Mouse (Mus musculus) myocyte (in vitro differentiated cells): ENCODE results near the gene Mmp1b. TPM values are rescaled to one million over a fixed set of nuclear protein-coding genes. Genes with fewer than 3 reads are reported as not detected.

Experiments used
- H3K27me3 ChIP-seq: one replicate; pipeline ENCODE4 v1.6.1; 2011; ENCODE audit not compliant: control insufficient read depth, insufficient read depth, insufficient read length
- H3K36me3 ChIP-seq: one replicate; pipeline ENCODE4 v1.6.1; 2011; ENCODE audit not compliant: control insufficient read depth, insufficient read depth
- H3K4me2 ChIP-seq: one replicate; pipeline ENCODE4 v1.6.1; 2011; ENCODE audit warnings: low read depth, control low read depth
- H3K4me3 ChIP-seq: one replicate; pipeline ENCODE4 v1.5.1; 2011; ENCODE audit warnings: mild to moderate bottlenecking, control low read depth, moderate library complexity
- H3K79me2 ChIP-seq: one replicate; pipeline ENCODE4 v1.6.1; 2011; ENCODE audit not compliant: control insufficient read depth, insufficient read depth
- H3ac ChIP-seq: one replicate; pipeline ENCODE4 v1.6.1; 2011; ENCODE audit not compliant: control insufficient read depth, insufficient read length
- CEBPB ChIP-seq: IDR thresholded peaks from 2 replicates; pipeline ENCODE4 v1.6.1; 2011; ENCODE audit warnings: mild to moderate bottlenecking, moderate library complexity; ENCODE audit not compliant: poor library complexity, insufficient read depth, severe bottlenecking
- E2F4 ChIP-seq: IDR thresholded peaks from one replicate; pipeline ENCODE4 v1.6.1; 2011; ENCODE audit warnings: mild to moderate bottlenecking, control low read depth, moderate library complexity; ENCODE audit not compliant: insufficient read depth
- MAX ChIP-seq: IDR thresholded peaks from one replicate; pipeline ENCODE4 v1.6.1; 2011; ENCODE audit warnings: low read depth, mild to moderate bottlenecking, control low read depth
- MYOD1 ChIP-seq, 3 experiments: IDR thresholded peaks; one replicate each; pipeline ENCODE4 v1.6.1; 2011; ENCODE audit warnings: control low read depth in 2 of 3, low read depth in 2 of 3, mild to moderate bottlenecking in 2 of 3, moderate library complexity in 1 of 3; ENCODE audit not compliant: insufficient read length in 2 of 3, control insufficient read depth in 1 of 3
- MYOG ChIP-seq, 3 experiments: IDR thresholded peaks; one replicate each; pipeline ENCODE4 v1.6.1; 2011; ENCODE audit warnings: control low read depth in 2 of 3, low read depth in 2 of 3, mild to moderate bottlenecking in 2 of 3; ENCODE audit not compliant: insufficient read length in 2 of 3, control insufficient read depth in 1 of 3, insufficient read depth in 1 of 3
- POLR2A ChIP-seq: IDR thresholded peaks from one replicate; pipeline ENCODE4 v1.6.1; 2011; ENCODE audit warnings: low read depth, mild to moderate bottlenecking, control low read depth, moderate library complexity; ENCODE audit not compliant: insufficient read length
- POLR2AphosphoS2 ChIP-seq: IDR thresholded peaks from one replicate; pipeline ENCODE4 v1.6.1; 2011; ENCODE audit warnings: low read depth, control low read depth; ENCODE audit not compliant: insufficient read length
- REST ChIP-seq: IDR thresholded peaks from one replicate; pipeline ENCODE4 v1.6.1; 2011; ENCODE audit warnings: mild to moderate bottlenecking, control low read depth, moderate library complexity; ENCODE audit not compliant: insufficient read depth, insufficient read length
- SRF ChIP-seq: IDR thresholded peaks from one replicate; pipeline ENCODE4 v1.6.1; 2011; ENCODE audit warnings: low read depth; ENCODE audit not compliant: control insufficient read depth, insufficient read length
- TCF12 ChIP-seq: IDR thresholded peaks from one replicate; pipeline ENCODE4 v1.6.1; 2011; ENCODE audit warnings: mild to moderate bottlenecking, control low read depth; ENCODE audit not compliant: poor library complexity, insufficient read depth, severe bottlenecking
- TCF3 ChIP-seq: IDR thresholded peaks from one replicate; pipeline ENCODE4 v1.6.1; 2011; ENCODE audit warnings: low read depth, control low read depth; ENCODE audit not compliant: insufficient read length
- USF1 ChIP-seq: IDR thresholded peaks from one replicate; pipeline ENCODE4 v1.6.1; 2011; ENCODE audit warnings: low read depth, mild to moderate bottlenecking, control low read depth, moderate library complexity
- polyA plus RNA-seq: library from polyadenylated mRNA; unstranded; fragments of >200 nt; fragmentation: generic; extraction: Trizol; gene quantifications from one replicate; pipeline ENCODE4 v1.2.1, GENCODE M21; 2012; ENCODE audit warnings: missing spikeins

Mmp1b gene
- polyA plus RNA-seq, 1 experiment, result not detected

- no peak overlapping the region for H3K4me3 ChIP-seq
- H3ac ChIP-seq, result no peak overlapping the region
- no peaks in the 10 kb centered on the region for H3K79me2 ChIP-seq
- H3K4me2 ChIP-seq, result no peak overlapping the region
- no peaks in the 10 kb centered on the region for H3K36me3 ChIP-seq
- no peak for TF ChIP-seq SRF
- no peak for TF ChIP-seq MAX
- no peak for TF ChIP-seq CEBPB
- TF ChIP-seq MYOG (IDR thresholded peaks at IDR 0.05; ENCODE audit: control insufficient read depth in 1 of 3, insufficient read depth in 1 of 3, insufficient read length in 2 of 3, low read depth in 2 of 3), result no peak
- TF ChIP-seq TCF3, result no peak
- no peak for TF ChIP-seq USF1
- H3K27me3 ChIP-seq, result no peaks in the 10 kb centered on the region
Measured at GRCm38 (mm10) chr9:7336740-7337483, 50.9 kb downstream of the Mmp1b start.

GRCm38 (mm10) chr9:7335766-7336680 is 51.8 kb downstream of the Mmp1b start:
- H3K36me3 ChIP-seq, result no peaks in the 10 kb centered on the region
- H3K4me3 ChIP-seq, result no peak overlapping the region
- no peak overlapping the region for H3K4me2 ChIP-seq
- H3K27me3 ChIP-seq, result no peaks in the 10 kb centered on the region
- H3ac ChIP-seq, result no peak overlapping the region
- TF ChIP-seq MYOD1 (IDR thresholded peaks at IDR 0.05; ENCODE audit: control insufficient read depth in 1 of 3, insufficient read length in 2 of 3, low read depth in 2 of 3) (no peak), TCF12 (no peak), POLR2A (no peak), TCF3 (no peak), MYOG (IDR thresholded peaks at IDR 0.05; ENCODE audit: control insufficient read depth in 1 of 3, insufficient read depth in 1 of 3, insufficient read length in 2 of 3, low read depth in 2 of 3) (no peak)
- no peaks in the 10 kb centered on the region for H3K79me2 ChIP-seq

GRCm38 (mm10) chr9:7331847-7332246 is 56.0 kb downstream of the Mmp1b start:
- Histone ChIP-seq H3K36me3 (no peaks in the 10 kb centered on the region), H3K27me3 (no peaks in the 10 kb centered on the region), H3K4me3 (no peak overlapping the region), H3ac (no peak overlapping the region), H3K4me2 (no peak overlapping the region), H3K79me2 (no peaks in the 10 kb centered on the region)
- TF ChIP-seq MAX (no peak), TCF12 (no peak), SRF (no peak), MYOD1 (IDR thresholded peaks at IDR 0.05; ENCODE audit: control insufficient read depth in 1 of 3, insufficient read length in 2 of 3, low read depth in 2 of 3) (no peak), REST (no peak), POLR2A (no peak), CEBPB (no peak), MYOG (IDR thresholded peaks at IDR 0.05; ENCODE audit: control insufficient read depth in 1 of 3, insufficient read depth in 1 of 3, insufficient read length in 2 of 3, low read depth in 2 of 3) (no peak), POLR2AphosphoS2 (no peak), USF1 (no peak), E2F4 (no peak), TCF3 (no peak)

Other genes with a start within 250 kb of the Mmp1b start
- gene Dync2h1, start 203.6 kb downstream of the Mmp1b start, polyA plus RNA-seq, result 1.1 TPM
- gene Dcun1d5, start 203.5 kb downstream of the Mmp1b start, polyA plus RNA-seq, result 48.9 TPM
- 0.05 TPM for gene Mmp13, start 115.5 kb downstream of the Mmp1b start, polyA plus RNA-seq
- gene Mmp12, start 43.7 kb downstream of the Mmp1b start, polyA plus RNA-seq, result not detected
- gene Mmp3, start 57.8 kb upstream of the Mmp1b start, polyA plus RNA-seq, result 0.04 TPM
- 0.05 TPM for gene Mmp10, start 114.3 kb upstream of the Mmp1b start, polyA plus RNA-seq
- gene Mmp8, start 170.4 kb upstream of the Mmp1b start, polyA plus RNA-seq, result not detected
- not detected for gene Mmp27, start 183.3 kb upstream of the Mmp1b start, polyA plus RNA-seq
- not detected for gene Mmp20, start 240.2 kb upstream of the Mmp1b start, polyA plus RNA-seq